Mouse (Mus musculus) urinary bladder, postnatal 25 days (tissue): ENCODE data around the gene Gimap7.

Experiments
- DNase-seq: peaks from one replicate; pipeline ENCODE4 v3.0.0; 2022; ENCODE audit warnings: low spot score

The Gimap7 gene

GRCm38 (mm10) chr6:48692962-48693361 lies 25.5 kb upstream of the Gimap7 start:
- DNase-seq = no peak

GRCm38 (mm10) chr6:48696830-48697554 lies 21.4 kb upstream of the Gimap7 start:
- no peak for DNase-seq

- DNase-seq = no peak
These were observed 20.9 kb upstream of the Gimap7 start for GRCm38 (mm10) chr6:48697555-48697930.

DNA sequence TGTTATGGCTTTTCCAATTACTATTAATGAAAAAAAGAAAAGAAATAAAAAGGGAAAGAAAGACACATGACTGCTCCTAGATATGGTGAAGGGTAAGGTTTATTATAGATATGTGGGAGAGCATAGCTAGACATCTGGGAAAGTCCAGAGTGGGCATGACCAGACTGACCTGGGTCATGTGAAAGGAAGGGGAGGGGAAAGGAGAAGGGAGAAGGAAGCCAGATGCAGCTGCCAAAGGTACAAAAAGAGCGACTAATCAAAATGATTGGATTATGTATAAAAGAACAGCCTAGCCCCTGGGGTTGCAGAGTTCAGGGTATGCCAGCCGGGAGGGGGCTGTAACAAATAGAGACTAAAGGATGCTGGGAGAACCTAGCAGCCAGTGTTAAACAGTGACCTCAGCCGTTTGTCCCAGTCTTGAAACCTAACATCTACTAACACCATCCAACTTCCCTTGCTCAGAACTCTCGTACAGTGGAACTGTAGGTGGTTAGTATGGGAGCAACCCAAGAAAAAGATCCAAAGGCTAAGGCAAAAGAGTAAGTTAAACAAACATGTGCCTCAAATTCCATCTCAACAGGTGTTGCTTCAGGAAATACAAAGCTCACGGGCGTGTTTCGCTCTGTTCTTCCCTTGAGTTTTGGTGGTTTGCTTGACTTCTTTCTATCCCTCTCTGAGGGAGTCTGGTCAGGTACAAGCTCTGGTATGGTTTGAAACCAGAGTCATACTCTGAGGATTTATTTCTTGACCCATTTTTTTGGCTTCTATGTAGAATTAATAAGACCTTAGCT lies 20.2 kb upstream of the Gimap7 start:
- DNase-seq = no peak

- DNase-seq = no peak
These were observed 19.5 kb upstream of the Gimap7 start for GRCm38 (mm10) chr6:48698888-48699287.

DNA sequence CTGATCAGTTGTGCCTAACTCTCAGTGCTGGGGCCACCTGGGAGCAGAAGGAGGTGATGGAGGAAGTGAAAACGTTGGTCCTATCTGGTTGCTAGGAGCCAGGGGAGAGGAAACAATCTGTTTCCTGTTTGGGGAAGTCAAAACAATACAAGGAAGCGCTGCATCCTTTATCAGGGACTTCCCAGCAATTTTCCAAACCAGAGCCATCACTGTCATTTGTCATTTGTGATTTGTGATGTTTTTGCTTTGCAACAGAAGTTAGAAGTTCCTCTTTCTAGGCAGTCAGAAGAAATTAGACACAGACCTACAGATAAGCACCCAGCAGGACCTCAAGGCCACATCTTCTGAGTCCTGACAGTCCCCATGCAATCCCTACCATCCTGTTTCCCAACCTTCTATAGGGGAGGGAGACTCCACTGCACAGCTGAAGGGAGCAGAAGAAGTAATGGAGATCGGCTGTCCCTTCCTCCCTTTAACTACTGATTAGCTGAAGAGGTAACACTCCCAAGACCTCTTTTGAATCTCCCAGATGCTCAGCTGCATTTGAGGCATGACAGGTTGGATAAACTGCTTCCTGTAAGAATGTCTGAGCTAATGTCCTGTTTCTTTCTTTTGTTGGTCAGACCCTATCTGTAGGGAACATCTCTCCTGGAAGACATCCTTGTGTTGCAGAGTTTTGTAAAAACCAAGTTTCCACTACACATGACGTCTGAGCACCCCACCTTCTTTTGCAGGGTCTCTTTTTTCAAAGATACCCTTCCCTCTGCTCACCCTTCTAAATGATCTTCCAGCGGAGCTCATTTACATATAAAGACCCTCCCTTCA lies 18.0 kb upstream of the Gimap7 start:
- DNase-seq = no peak

- DNase-seq = no peak
These were observed 16.3 kb upstream of the Gimap7 start for GRCm38 (mm10) chr6:48702146-48702545.

- no peak for DNase-seq
These were observed 15.8 kb upstream of the Gimap7 start for GRCm38 (mm10) chr6:48702601-48703000.

DNA sequence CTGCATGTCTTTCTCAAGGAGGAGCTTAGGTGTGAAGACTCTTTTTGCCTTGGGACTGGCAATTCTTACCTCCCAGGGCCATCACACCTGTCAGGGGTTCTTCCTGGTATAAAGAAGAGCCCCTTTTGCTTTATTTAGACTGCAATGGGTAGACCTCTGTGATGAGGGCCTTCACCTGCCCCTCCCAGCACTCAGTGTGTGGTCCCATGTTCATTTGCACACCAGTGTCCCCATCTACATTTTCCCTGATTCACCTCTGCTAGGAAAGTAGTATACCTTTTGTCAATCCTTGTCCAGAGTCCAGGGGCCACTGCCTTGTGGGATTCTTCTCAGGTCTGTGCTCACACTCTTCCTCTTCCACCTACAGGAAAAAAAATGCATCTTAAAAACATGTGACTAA lies 14.3 kb upstream of the Gimap7 start:
- DNase-seq = no peak

DNA sequence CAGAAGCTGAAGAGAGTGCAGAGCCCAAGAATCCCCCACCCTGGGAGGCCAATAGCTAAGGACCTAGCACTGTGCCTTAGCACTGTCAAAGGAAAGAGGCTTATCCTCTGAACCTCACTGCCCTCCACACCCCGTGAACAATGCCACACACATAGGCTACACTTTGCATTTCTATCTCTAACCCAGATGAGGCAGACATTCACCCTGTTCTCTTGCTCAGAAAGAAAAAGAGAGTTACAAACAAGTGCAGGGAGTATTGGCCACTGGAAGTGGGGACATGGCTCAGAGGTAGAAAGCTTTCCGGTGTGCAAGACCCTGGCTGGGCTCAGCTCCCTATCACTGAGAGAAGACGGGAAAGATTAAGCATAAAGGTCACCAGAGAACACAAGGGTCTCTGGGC lies 12.3 kb upstream of the Gimap7 start:
- DNase-seq = no peak

DNA sequence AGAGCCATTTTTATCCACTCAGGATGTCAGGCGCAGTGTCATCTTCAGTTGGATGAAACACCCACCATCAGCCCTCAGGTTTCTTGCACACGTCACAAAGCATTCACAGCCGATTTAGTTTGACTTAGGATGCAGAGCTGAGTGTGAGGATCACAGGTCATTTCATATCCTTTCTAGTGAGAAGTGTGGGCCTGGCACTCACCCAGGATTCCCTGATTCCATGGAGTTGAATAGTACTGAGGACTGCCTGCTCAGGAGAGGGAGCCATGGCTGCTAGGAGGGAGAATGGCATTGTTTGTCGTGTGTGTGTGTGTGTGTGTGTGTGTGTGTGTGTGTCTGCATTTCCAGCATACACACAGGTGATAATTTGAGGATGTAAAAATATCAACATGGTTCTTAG lies 1.9 kb downstream of the Gimap7 start:
- DNase-seq = no peak

DNA sequence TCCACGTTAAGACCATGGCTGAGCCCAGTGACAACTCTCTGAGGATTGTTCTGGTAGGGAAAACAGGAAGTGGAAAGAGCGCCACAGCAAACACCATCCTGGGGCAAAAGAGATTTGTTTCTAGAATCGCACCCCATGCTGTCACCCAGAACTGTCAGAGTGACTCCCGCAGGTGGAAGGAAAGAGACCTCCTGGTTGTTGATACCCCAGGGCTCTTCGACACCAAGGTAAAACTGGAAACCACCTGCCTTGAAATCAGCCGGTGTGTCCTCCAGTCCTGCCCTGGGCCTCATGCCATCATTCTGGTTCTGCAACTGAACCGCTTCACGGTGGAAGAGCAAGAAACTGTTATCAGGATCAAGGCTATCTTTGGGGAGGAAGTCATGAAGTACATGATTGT lies 5.0 kb downstream of the Gimap7 start:
- no peak for DNase-seq

GRCm38 (mm10) chr6:48725476-48725875 lies 7.1 kb downstream of the Gimap7 start:
- DNase-seq = no peak

DNA sequence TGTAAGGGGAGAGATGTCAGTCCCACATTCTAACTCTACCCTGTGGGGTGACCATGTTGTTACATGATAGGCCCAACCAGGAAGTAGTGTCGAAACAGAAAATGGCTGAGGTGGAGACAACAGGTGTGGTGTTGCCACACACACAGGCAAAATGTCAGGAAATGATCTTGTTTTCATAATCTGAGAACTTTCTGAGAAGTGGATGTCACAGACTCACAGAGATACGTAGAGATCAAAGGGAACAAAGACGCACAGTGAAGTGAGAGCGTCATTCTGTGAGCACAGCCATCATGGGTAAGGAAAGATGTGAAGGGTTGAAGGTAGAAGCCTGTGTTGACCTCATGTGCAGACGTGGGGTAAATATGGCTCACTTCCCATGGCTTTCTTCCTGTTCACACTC lies 9.3 kb downstream of the Gimap7 start:
- DNase-seq = no peak

DNA sequence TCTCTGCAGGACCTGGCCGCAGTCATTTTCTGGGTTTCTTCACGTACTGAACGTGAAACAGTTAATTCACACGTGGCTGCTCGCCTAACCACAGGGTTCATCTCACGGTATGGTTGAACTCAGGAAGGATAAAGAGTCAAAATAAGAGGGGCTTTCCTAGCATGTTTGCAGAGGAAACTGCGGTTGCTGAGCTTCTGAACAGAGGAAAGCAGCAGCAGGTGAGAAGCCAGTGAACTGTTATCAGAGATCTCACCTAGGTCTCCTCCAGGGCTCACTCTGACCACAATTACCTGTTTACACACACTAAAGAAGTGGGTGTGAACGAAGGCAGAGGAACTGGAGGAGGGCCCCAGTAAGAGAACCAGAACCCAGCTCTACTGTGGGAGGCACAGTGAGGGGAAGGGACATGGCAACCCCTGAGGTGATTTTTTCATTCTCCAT lies 14.5 kb downstream of the Gimap7 start:
- no peak for DNase-seq

DNA sequence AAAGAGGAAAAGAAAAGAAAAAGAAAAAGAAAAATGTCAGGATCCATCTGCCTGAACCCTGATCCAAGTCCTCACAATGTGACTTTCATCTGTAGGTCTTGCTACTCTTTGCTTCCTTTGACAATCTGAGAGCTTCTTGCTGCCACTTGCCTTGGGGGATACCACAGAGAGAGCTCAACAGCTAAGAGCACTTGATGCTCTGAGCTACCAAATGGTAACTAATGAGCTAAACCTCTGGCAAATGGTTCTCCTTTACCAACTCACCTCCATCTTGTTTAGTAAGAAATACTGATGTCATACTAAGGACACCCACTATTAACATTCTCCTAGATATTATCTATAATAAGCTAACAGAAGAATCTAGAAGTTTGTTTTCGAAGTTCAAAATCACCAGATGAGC lies 15.2 kb downstream of the Gimap7 start:
- DNase-seq = no peak

DNA sequence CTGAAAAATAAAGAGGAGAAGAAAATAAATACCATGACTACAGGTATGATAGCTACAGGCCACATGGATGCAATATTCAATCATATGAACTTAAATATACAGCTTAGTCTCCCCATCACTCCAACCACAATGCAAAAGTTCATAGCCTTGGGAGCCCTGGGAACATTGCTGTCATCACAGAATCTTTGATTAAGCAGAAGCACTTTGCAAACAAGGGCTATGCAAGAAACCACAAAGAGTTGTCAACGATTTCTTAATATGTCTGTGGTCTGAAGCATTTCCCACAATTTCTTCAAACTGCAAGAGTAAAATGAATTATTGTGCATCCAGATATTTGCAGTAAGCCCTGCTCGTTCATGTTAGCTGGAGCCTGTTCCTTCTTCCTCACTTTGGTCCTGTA lies 18.6 kb downstream of the Gimap7 start:
- DNase-seq = no peak

DNA sequence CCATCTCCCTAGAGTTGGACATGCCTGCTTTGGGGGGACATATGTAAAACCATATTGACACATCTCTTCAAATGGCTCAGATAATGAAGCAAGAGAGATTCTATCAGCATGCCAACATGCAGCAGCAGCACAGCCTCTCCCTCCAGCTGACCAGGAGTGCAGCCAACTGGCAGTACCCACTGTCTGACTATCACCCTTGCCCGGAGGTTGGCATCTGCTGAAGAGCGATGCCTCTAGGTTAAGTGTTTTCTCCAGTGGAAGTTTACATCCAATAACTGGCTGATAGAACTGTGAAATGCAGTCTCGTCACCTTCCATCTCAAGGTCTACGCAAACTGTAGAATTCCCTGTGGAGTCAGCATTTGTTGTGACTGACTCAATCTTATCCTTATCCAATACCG lies 19.3 kb downstream of the Gimap7 start:
- DNase-seq = no peak

- DNase-seq = no peak
These were observed 20.7 kb downstream of the Gimap7 start, which contains the start of gene Gimap1 for GRCm38 (mm10) chr6:48738961-48739779. TSS of gene Gimap1 (plus strand) at chr6:48739054.

GRCm38 (mm10) chr6:48739780-48740055 lies 21.3 kb downstream of the Gimap7 start:
- no peak for DNase-seq

- DNase-seq = no peak
These were observed 22.2 kb downstream of the Gimap7 start for GRCm38 (mm10) chr6:48740501-48741169.
